Mouse (Mus musculus) testis, adult 2 months (tissue): ENCODE results near the gene Tmem132d.

Experiments used
- CTCF ChIP-seq: fragments of 200-500 bp; IDR thresholded peaks from 2 replicates; pipeline ENCODE4 v1.5.1; 2012; ENCODE audit warnings: low read depth, mild to moderate bottlenecking, inconsistent platforms, low read length, moderate library complexity; ENCODE audit not compliant: control insufficient read depth, insufficient read depth, insufficient replicate concordance
- POLR2A ChIP-seq: fragments of 200-500 bp; IDR thresholded peaks from 2 replicates; pipeline ENCODE4 v1.6.1; 2012; ENCODE audit warnings: low read depth, mild to moderate bottlenecking, inconsistent platforms, low read length, moderate library complexity; ENCODE audit not compliant: control insufficient read depth

DNA sequence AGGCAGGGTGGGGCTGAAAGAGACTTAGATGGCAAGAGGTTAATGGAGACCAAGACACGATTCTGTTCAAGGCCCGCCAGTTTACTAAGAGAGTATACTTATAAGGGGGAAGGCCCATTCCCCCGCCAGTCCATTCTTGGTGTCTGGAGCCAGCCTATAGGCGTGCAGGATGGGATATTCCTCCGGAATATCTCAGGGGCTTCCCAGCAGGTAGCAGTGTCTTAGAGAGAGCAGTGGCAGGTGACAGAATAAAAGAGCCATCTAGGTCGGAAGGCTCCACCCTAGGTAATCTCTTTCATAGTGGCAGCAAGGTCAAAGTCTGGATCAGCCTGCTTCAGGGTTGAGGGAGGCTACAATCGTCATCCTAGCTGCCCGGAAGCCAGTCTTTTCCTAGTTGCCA, 102.5 kb downstream of the Tmem132d start:
- TF ChIP-seq POLR2A = no peak
- TF ChIP-seq CTCF = no peak
